Mouse (Mus musculus) liver, embryonic 14.5 days (tissue): ENCODE results near the gene Pdcd6.
A peak's percentile ranks its signal among the peaks of the same experiment; 100 is the strongest.

Source experiments
- CTCF ChIP-seq: IDR thresholded peaks from 2 replicates; pipeline ENCODE4 v1.5.1; 2016; ENCODE audit warnings: antibody characterized with exemption, low read depth, control low read depth
- EP300 ChIP-seq: IDR thresholded peaks from 2 replicates; pipeline ENCODE4 v1.6.1; 2016; ENCODE audit warnings: antibody characterized with exemption, low read depth

DNA sequence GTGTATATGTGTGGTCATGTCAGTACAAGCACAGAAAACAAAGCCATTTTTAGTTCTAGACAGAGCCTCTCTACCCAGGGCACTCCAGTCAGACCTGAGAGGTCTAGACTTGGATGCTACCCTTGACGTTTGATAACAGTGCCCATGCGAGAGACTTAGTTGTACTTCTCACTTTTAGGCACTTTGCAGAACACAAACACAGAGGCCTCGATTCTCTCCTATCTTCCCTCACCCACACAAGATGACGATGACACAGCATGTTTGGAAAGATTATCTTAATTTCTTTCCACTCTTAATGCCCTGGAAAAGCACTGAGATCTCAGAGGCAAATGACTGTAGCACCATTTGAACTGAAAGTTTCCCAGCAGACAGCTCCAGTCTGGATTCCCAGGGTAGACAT, 41.7 kb downstream of the Pdcd6 start:
- TF ChIP-seq CTCF (no peak), EP300 (peak; percentile 44)
